Mouse (Mus musculus) megakaryocyte, embryonic 14.5 days (primary cell): Measurements from ENCODE around the gene Arhgap8. TPM values are rescaled to one million over a fixed set of nuclear protein-coding genes. Genes with fewer than 3 reads are reported as not detected.

ENCODE experiments used
- H3K27me3 ChIP-seq: replicated peaks from 2 replicates; pipeline ENCODE3; 2012; ENCODE audit warnings: inconsistent platforms
- H3K36me3 ChIP-seq: replicated peaks from 2 replicates; pipeline ENCODE3; 2012; ENCODE audit warnings: low read length, inconsistent platforms, mixed read lengths
- H3K4me1 ChIP-seq: 2 replicates; pipeline ENCODE4 v1.6.1; 2012; ENCODE audit warnings: inconsistent platforms
- H3K4me3 ChIP-seq: replicated peaks from 2 replicates; pipeline ENCODE3; 2012; ENCODE audit warnings: moderate library complexity, mild to moderate bottlenecking, inconsistent platforms
- H3K9me3 ChIP-seq: 2 replicates; pipeline ENCODE4 v1.6.1; 2012; ENCODE audit warnings: inconsistent platforms
- FLI1 ChIP-seq: IDR thresholded peaks from 2 replicates; pipeline ENCODE4 v1.6.1; 2012; ENCODE audit warnings: low read length, inconsistent platforms, mixed read lengths
- GATA1 ChIP-seq: IDR thresholded peaks from 3 replicates; pipeline ENCODE4 v1.6.1; 2012; ENCODE audit warnings: mixed read lengths, low read length, inconsistent platforms, borderline replicate concordance
- polyA plus RNA-seq: library from polyadenylated mRNA; stranded (reverse); fragments of >175 nt; gene quantifications from 2 replicates; pipeline ENCODE4 v1.2.3, GENCODE M21; 2012; ENCODE audit warnings: low replicate concordance; ENCODE audit not compliant: insufficient read depth

Arhgap8 gene
- polyA plus RNA-seq, 1 experiment: not detected

DNA sequence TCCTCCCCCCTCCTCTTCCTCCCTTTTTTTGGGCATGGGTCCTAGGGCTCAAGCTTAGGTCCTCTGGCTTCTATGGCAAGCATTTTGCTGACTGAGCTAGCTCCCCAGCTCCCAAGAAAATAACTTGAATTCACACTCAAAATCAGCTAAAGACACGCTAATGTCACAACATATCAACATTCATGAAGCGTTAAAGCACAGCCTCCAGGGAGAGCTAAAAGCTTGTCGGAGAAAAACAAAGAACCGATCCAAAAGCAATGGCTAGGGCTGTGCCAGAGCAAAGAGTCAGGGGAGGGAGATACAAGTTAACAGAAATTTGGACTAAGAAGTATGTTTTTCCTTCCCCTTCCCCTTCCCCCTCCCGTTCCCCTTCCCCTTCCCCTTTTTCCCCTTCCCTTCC lies 58.7 kb downstream of the Arhgap8 start:
- H3K36me3 ChIP-seq: no peaks in the 10 kb centered on the region
- H3K4me3 ChIP-seq: no peak overlapping the region
- H3K4me1 ChIP-seq: no peaks in the 10 kb centered on the region
- H3K27me3 ChIP-seq: peaks cover 24% of the 10 kb centered on the region
- TF ChIP-seq FLI1 (no peak), GATA1 (no peak)
- H3K9me3 ChIP-seq: no peaks in the 10 kb centered on the region

DNA sequence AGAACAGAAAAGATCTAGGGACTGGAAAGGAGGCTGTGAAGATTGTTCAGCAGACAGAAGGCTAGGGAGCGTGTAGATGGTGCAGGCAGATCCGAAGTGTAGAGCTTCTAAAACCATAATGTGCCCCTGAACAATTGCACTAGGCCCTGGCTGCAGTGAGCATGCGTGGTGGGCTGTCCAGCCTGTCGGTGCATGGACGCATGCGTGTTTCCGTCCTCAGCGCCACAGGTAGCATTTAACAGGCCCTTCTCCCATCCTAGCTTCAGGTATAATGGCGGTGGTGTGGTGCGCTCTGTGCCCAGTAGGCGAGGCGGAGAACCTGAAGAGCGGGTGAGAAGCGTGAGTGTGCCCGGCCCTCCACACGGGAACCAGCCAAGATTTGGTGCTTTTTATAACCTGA lies 65.0 kb downstream of the Arhgap8 start:
- H3K4me1 ChIP-seq: no peaks in the 10 kb centered on the region
- H3K4me3 ChIP-seq: no peak overlapping the region
- no peaks in the 10 kb centered on the region for H3K9me3 ChIP-seq
- H3K36me3 ChIP-seq: no peaks in the 10 kb centered on the region
- H3K27me3 ChIP-seq: peaks cover 6% of the 10 kb centered on the region
- TF ChIP-seq GATA1 (no peak), FLI1 (no peak)

DNA sequence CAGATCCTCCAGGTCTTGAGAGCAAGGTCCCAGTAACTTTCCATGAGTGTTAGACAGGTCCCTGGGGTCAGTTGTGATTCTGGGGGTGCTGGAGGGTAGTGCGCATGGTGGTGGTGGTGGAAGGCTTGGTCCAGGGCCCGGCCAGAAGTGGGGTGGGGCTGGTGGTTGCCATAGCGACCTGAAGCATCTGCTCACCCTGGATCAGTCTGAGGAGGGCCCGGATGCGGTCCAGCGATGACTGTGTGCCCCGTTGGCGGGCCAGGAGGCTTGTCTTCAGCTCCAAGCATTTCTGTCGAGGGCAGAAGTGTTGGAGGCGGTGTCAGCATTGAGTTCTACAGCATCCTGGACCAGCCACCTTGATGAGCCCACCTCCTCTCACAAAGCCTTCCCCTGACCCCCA lies 67.3 kb downstream of the Arhgap8 start:
- no peaks in the 10 kb centered on the region for H3K4me1 ChIP-seq
- H3K4me3 ChIP-seq: no peak overlapping the region
- H3K27me3 ChIP-seq: peaks cover 10% of the 10 kb centered on the region
- TF ChIP-seq FLI1: no peak
- no peak for TF ChIP-seq GATA1
- H3K36me3 ChIP-seq: no peaks in the 10 kb centered on the region
- no peaks in the 10 kb centered on the region for H3K9me3 ChIP-seq

DNA sequence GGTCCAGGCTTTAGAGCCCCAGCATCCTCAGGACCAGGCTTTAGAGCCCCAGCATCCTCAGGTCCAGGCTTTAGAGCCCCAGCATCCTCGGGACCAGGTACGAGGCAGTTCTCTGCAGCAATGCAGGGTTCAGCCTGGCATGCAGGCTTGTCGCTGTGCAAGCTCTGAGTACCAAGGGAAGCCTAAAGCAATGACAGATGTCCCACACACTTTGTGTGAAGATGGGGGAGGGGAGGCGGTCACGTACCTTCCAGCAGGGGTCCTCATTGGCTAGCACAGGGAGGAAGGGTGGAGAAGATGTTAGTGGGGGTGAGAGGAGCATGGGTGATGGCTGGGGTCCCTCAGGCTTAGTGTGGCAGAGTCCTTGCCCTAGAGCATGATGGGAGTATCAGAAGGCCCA lies 73.8 kb downstream of the Arhgap8 start:
- Histone ChIP-seq H3K4me3 (no peak overlapping the region), H3K9me3 (peaks cover 17% of the 10 kb centered on the region), H3K27me3 (peaks cover 33% of the 10 kb centered on the region), H3K36me3 (no peaks in the 10 kb centered on the region), H3K4me1 (no peaks in the 10 kb centered on the region)
- TF ChIP-seq GATA1: no peak
- no peak for TF ChIP-seq FLI1

DNA sequence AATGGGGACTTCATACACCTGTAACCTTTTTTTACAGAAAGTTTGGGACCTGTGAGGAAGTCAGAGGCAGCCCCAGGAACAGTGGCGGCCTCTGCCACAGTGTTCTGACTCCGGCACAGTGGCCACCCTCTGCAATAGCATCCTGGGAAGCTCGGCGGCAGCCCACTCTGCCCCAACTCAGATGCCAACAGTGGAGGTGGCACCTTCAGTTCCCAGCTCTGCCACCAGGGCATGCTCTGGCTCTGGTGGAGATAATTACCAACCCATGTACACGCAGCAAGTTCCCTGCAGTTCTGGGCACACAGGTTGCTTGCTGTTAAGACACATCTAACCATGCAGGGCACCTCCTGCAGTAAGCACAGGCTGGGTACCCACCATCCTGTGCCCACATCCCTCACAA lies 80.3 kb downstream of the Arhgap8 start:
- peaks cover 30% of the 10 kb centered on the region for H3K27me3 ChIP-seq
- H3K9me3 ChIP-seq: peaks cover 20% of the 10 kb centered on the region
- TF ChIP-seq GATA1 (no peak), FLI1 (no peak)

DNA sequence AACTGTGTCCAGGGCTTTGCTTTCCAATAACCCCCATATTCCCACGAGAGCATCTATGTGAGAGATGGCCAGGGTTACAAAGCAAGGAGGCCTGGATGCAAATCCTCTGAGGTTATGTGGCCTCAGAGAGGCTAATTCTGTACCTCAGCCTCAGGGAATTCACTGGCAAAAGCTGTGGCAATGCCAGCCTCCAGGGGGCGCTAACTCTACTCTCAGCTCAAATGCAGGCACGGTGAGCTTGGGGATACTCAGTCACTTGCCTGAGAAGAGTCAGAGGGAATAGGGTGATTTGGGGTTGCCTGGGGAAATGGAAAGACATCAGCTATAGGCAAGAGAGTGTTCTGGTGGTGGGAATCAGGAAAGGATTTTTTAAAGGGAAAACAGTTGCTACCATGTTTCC lies 83.8 kb downstream of the Arhgap8 start:
- Histone ChIP-seq H3K9me3 (0 out of 2 replicates have a peak, but pooled peaks cover 3% of the 10 kb centered on the region), H3K4me1 (no peaks in the 10 kb centered on the region), H3K36me3 (no peaks in the 10 kb centered on the region), H3K4me3 (no peak overlapping the region), H3K27me3 (peaks cover 20% of the 10 kb centered on the region)
- no peak for TF ChIP-seq FLI1

More for the DNA sequence above, 80.3 kb downstream of the Arhgap8 start:
- no peak overlapping the region for H3K4me3 ChIP-seq
- no peaks in the 10 kb centered on the region for H3K4me1 ChIP-seq
- no peaks in the 10 kb centered on the region for H3K36me3 ChIP-seq

DNA sequence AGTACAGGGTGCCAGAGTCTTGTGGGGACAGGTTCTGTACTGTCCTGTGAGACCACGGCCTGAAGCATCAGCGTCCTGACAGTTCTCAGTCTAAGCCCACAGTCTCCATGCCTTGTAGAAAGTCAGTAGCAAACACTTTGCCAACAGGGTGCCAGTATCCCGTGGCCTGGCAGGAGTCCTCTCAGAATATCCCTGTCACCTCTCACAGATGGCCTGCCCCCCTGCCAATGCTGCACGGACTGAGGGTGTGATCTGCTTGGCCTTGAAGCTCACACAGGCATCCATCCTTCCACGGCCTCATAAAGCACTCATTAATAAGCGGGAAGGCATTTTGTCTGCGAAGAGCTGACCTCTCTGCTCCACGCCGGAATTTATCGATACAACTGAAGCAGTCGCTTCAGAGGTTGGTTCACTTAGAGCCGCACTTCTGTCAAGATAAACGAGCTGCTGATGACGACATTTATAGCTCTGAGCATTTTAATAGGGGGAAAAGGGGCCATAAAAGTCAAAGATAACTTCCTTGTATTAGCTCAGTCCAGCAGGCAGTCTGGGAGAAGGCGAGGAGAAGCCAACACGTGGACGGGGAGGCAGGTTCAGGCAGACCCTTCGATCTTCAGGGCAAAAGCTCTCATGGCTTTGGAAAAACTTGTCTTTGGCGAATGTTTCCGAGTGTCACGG lies 89.6 kb downstream of the Arhgap8 start:
- H3K4me1 ChIP-seq: no peaks in the 10 kb centered on the region
- TF ChIP-seq GATA1: no peak
- TF ChIP-seq FLI1: no peak
- no peaks in the 10 kb centered on the region for H3K36me3 ChIP-seq
- H3K27me3 ChIP-seq: peaks cover 21% of the 10 kb centered on the region
- H3K9me3 ChIP-seq: no peaks in the 10 kb centered on the region
- no peak overlapping the region for H3K4me3 ChIP-seq

DNA sequence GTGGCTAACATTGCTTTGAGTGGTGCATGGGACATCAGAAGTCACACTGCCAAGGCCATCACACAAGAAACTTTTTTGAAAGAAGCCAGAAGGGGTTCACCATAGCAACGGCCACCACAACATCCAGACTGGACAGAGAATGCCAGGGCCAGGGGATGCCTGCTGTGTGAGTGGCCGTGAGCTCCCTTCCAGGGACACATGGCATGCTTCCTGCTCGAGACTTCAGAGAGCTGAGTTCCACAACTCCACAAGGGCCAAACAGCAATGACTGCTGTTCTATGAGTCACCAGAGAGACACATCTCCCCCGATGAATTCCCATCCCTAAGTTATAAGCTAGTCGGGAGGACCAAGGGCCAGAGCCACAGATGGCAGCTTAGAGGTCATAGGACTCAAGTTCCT lies 91.3 kb downstream of the Arhgap8 start:
- peaks cover 20% of the 10 kb centered on the region for H3K27me3 ChIP-seq
- H3K9me3 ChIP-seq: no peaks in the 10 kb centered on the region
- no peak for TF ChIP-seq FLI1
- no peak for TF ChIP-seq GATA1
- H3K36me3 ChIP-seq: no peaks in the 10 kb centered on the region
- H3K4me1 ChIP-seq: no peaks in the 10 kb centered on the region
- H3K4me3 ChIP-seq: no peak overlapping the region

DNA sequence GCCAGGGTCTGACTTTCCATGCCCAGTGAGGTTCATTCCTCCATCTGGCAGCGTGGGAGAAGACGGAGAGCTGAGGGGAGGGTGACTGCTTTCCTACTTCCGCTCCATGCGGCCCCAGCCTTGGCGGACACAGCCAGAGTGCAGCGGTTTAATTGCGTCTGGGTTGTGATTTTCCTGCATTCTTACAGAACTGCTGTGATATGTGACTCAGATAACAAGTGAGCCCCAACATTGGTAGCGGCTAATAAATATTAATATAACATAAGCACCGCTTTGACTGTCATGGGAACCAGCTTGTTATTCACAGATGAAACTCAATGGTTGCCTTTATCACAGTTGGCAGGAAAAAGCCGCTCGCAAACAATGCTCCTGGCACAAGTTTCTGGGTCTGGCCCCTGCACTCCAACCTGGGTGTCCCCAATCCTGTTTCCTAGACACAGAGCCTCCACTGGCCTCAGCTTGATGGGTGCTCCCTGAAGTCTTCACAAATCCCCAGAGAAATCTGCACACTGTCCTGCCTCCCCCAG lies 93.0 kb downstream of the Arhgap8 start:
- H3K4me1 ChIP-seq: no peaks in the 10 kb centered on the region
- peaks cover 19% of the 10 kb centered on the region for H3K27me3 ChIP-seq
- no peak for TF ChIP-seq GATA1
- no peak for TF ChIP-seq FLI1
- H3K4me3 ChIP-seq: no peak overlapping the region
- H3K9me3 ChIP-seq: no peaks in the 10 kb centered on the region
- H3K36me3 ChIP-seq: no peaks in the 10 kb centered on the region

DNA sequence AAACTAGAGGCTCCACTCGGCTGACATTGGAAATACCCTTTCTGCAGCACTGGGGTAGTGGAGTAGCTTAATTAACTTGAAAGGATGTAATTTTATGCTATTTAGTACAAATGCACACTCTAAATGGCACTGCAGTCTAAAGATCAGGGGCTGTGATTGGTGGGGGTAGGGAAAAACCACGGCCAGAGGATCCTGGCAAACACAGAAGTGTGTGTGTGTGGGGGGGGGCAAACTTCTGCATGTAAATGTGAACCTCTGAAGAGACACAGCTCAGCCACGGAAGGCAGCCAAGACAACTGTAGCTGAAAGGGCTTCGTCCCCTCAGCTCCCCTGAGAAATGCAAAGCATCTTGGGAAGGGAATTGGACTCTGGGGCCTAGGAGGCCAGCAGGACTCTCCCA lies 95.3 kb downstream of the Arhgap8 start:
- no peak overlapping the region for H3K4me3 ChIP-seq
- no peaks in the 10 kb centered on the region for H3K9me3 ChIP-seq
- H3K36me3 ChIP-seq: no peaks in the 10 kb centered on the region
- H3K27me3 ChIP-seq: peaks cover 15% of the 10 kb centered on the region
- no peaks in the 10 kb centered on the region for H3K4me1 ChIP-seq
- TF ChIP-seq FLI1 (no peak), GATA1 (no peak)
